Mouse (Mus musculus) heart, postnatal 10 days (tissue): ENCODE results near the gene Best3. TPM values are rescaled to one million over a fixed set of nuclear protein-coding genes. Genes with fewer than 3 reads are reported as not detected.

Source experiments
- DNase-seq, 2 experiments: peaks; one replicate each; pipeline ENCODE4 v3.0.0; 2021
- intact Hi-C: fragments of 180-260 bp; cut with DNase I; formaldehyde crosslinking; loops from one replicate; pipeline ENCODE4 v1.15.1; 2025
- total RNA-seq, 2 experiments: library from RNA; stranded (reverse); gene quantifications; 2 replicates each; pipeline ENCODE4 v1.2.3; 2021

Best3 gene
- total RNA-seq, 2 experiments from 2014 or later: 1.4 to 1.7 TPM

- intact Hi-C loops: no loop called here
- DNase-seq: no peak
Observed at GRCm38 (mm10) chr10:117073176-117073575, 87.1 kb downstream of the Best3 start.

Other genes with a start within 250 kb of the Best3 start
- gene Myrfl, start 89.4 kb upstream of the Best3 start, total RNA-seq: under 1 TPM; 0.43 to 0.67 TPM
- gene Rab3ip, start 35.5 kb upstream of the Best3 start, total RNA-seq: 10 to 100 TPM; 76.8 to 81.6 TPM
- not detected for gene Gm10271, start 13.7 kb upstream of the Best3 start, total RNA-seq
- gene Lrrc10, start 59.0 kb downstream of the Best3 start, total RNA-seq: 100 to 1,000 TPM; 156 to 283 TPM
- gene Cct2, start 77.5 kb downstream of the Best3 start, total RNA-seq: 100 to 1,000 TPM; 160 to 179 TPM
- gene Frs2, start 162.2 kb downstream of the Best3 start, total RNA-seq: 10 to 100 TPM; 22.7 to 22.8 TPM
- 10 to 100 TPM; 33.0 to 33.7 TPM for gene Yeats4, start 238.2 kb downstream of the Best3 start, total RNA-seq